Mouse (Mus musculus) spleen, embryonic (tissue): ENCODE data around the gene Chfr.
"Not testable (repeated sequence)": the region's sequence is repeated elsewhere in the genome, so short reads cannot be mapped to it uniquely, and the experiment has no call there.

Source experiments
- CTCF ChIA-PET: fragments of 350-600 bp; sonication (Branson Sonifier 250); formaldehyde crosslinking; loops from one replicate; lab custom pipeline; 2022; lab: Charles Lee

The Chfr gene

GRCm38 (mm10) chr5:110107581-110108304 lies 27.9 kb upstream of the Chfr start, which contains the start of gene Gtpbp6:
Gene Gtpbp6 (minus strand): TSS chr5:110108197.
- CTCF ChIA-PET: interaction anchor here (0.8 to 0.9 kb wide), 2 partner anchors 50 to 549 kb away, joined by 3 to 4 read pairs; no protein-coding TSS in a partner anchor

GRCm38 (mm10) chr5:110108305-110108628 lies 27.4 kb upstream of the Chfr start:
- CTCF ChIA-PET: no interaction called here

GRCm38 (mm10) chr5:110109991-110110441 lies 25.6 kb upstream of the Chfr start, which contains the start of gene Zfp605:
Gene Zfp605 (plus strand): TSS chr5:110110092.
- CTCF ChIA-PET: no interaction called here

- CTCF ChIA-PET: not testable (repeated sequence)
Observed at GRCm38 (mm10) chr5:110122380-110122779, 13.3 kb upstream of the Chfr start.

GRCm38 (mm10) chr5:110136087-110136464 lies 434 bp downstream of the Chfr start:
- CTCF ChIA-PET: interaction anchor here (0.6 kb wide), 1 partner anchor 98 kb away, joined by 13 read pairs; no protein-coding TSS in a partner anchor

GRCm38 (mm10) chr5:110137816-110138215 lies 2.2 kb downstream of the Chfr start:
- CTCF ChIA-PET: no interaction called here

GRCm38 (mm10) chr5:110139325-110139724 lies 3.7 kb downstream of the Chfr start:
- CTCF ChIA-PET: no interaction called here

GRCm38 (mm10) chr5:110140424-110140823 lies 4.8 kb downstream of the Chfr start:
- CTCF ChIA-PET: no interaction called here

GRCm38 (mm10) chr5:110142309-110142708 lies 6.7 kb downstream of the Chfr start:
- CTCF ChIA-PET: interaction anchor here (0.6 kb wide), 1 partner anchor 274 kb away, joined by 3 read pairs; no protein-coding TSS in a partner anchor

- CTCF ChIA-PET: no interaction called here
Observed at GRCm38 (mm10) chr5:110143007-110143406, 7.4 kb downstream of the Chfr start.

GRCm38 (mm10) chr5:110169374-110169773 lies 33.7 kb downstream of the Chfr start:
- CTCF ChIA-PET: no interaction called here

- CTCF ChIA-PET: no interaction called here
Observed at GRCm38 (mm10) chr5:110176362-110177020, 40.8 kb downstream of the Chfr start, which contains the start of gene Golga3. Gene Golga3 (plus strand): TSS chr5:110176701.

GRCm38 (mm10) chr5:110177021-110177420 lies 41.4 kb downstream of the Chfr start:
- CTCF ChIA-PET: no interaction called here

GRCm38 (mm10) chr5:110178628-110179027 lies 43.0 kb downstream of the Chfr start:
- CTCF ChIA-PET: interaction anchor here (0.7 kb wide), 1 partner anchor 65 kb away, joined by 5 read pairs; no protein-coding TSS in a partner anchor

GRCm38 (mm10) chr5:110181716-110182115 lies 46.1 kb downstream of the Chfr start:
- CTCF ChIA-PET: no interaction called here

- CTCF ChIA-PET: no interaction called here
Observed at GRCm38 (mm10) chr5:110203164-110203895, 67.7 kb downstream of the Chfr start.

- CTCF ChIA-PET: interaction anchor here (0.5 kb wide), 1 partner anchor 66 kb away, joined by 3 read pairs; no protein-coding TSS in a partner anchor
Observed at GRCm38 (mm10) chr5:110204777-110205176, 69.1 kb downstream of the Chfr start.

- CTCF ChIA-PET: no interaction called here
Observed at GRCm38 (mm10) chr5:110211312-110211711, 75.7 kb downstream of the Chfr start.

GRCm38 (mm10) chr5:110216780-110217179 lies 81.1 kb downstream of the Chfr start:
- CTCF ChIA-PET: no interaction called here

- CTCF ChIA-PET: no interaction called here
Observed at GRCm38 (mm10) chr5:110220331-110220730, 84.7 kb downstream of the Chfr start.
